9 mouse cellular contexts compared by ENCODE assay signal in the genomic region with DNA sequence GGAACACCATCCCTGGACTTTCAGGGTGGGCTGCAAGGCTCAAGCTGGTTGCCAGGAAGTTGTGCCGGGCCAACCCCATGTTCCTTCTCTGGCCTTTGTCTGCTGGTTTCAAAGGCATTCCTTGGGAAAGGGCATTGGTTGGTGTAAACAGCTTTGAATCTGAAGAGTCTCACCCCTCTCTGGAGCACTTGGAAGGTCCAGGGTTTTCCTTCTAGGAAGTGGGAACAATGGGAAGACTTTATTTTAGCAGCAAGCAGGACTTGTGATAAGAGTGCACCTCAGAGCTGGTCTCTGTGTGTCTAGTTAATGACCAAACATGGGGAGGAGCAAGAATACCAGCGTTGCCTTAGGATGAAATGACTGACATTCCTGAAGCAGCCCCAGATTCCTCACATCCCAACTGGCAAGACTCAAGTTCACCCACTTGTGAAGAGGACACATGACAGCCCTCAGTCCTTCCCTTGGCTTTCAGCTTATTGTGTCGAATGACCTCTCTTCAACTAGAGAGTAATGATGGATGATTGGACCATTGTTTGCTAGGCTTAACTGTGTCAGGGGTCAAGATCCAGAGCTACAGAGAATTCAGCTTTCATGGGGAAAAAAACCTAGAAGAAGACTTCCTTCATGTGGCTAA.
DNase-seq lines count a peak whose midpoint lies in the region; ATAC-seq and TF ChIP-seq lines count a peak whose summit lies in the region.
"Had no signal": no experiment of that assay in that cellular context is flagged by ENCODE, and none has a peak within 500 bp of the region (broad histone marks: within the 10 kb centered on the region; RNA-seq: fewer than 3 reads in every experiment).

No protein-coding gene starts in this region.

- H3K4me2 ChIP-seq in hindbrain, embryonic 13.5 days: no peak overlapping the region
- H3K4me2 ChIP-seq in hindbrain, embryonic 12.5 days (replicated peaks): no peak overlapping the region
- H3K4me2 ChIP-seq in kidney, postnatal 0 days (ENCODE audit: low read length): no peak overlapping the region

- H3K9me3 ChIP-seq in hindbrain, embryonic 13.5 days: no peaks in the 10 kb centered on the region
- H3K9me3 ChIP-seq in hindbrain, embryonic 12.5 days (replicated peaks): no peaks in the 10 kb centered on the region
- no peaks in the 10 kb centered on the region for H3K9me3 ChIP-seq in kidney, postnatal 0 days (replicated peaks; ENCODE audit: low read length)

- peaks cover 10% of the 10 kb centered on the region for H3K4me1 ChIP-seq in hindbrain, embryonic 13.5 days (replicated peaks)
- peaks cover 6% of the 10 kb centered on the region; the same call in 1 of the 2 replicates for H3K4me1 ChIP-seq in hindbrain, embryonic 12.5 days
- H3K4me1 ChIP-seq in cortical plate, adult 2 months (ENCODE audit: control insufficient read depth, insufficient read depth, low read length): no peaks in the 10 kb centered on the region
- H3K4me1 ChIP-seq in kidney, postnatal 0 days (replicated peaks; ENCODE audit: insufficient read depth, low read length): peaks cover 9% of the 10 kb centered on the region; the same call in 1 of the 2 replicates
- peaks cover 4% of the 10 kb centered on the region; the same call in 1 of the 2 replicates for H3K4me1 ChIP-seq in olfactory bulb, adult 2 months (ENCODE audit: control insufficient read depth, insufficient read depth, low read length)

- TF ChIP-seq POLR2A in cortical plate, adult 2 months (IDR thresholded peaks at IDR 0.05; ENCODE audit: extremely low read depth, insufficient read depth, low read length): no peak
- TF ChIP-seq POLR2A in olfactory bulb, adult 2 months (IDR thresholded peaks at IDR 0.05; ENCODE audit: insufficient read depth, low read depth, low read length): no peak

- no peak overlapping the region for H3K9ac ChIP-seq in hindbrain, embryonic 13.5 days
- no peak overlapping the region for H3K9ac ChIP-seq in hindbrain, embryonic 12.5 days
- H3K9ac ChIP-seq in kidney, postnatal 0 days (ENCODE audit: low read depth, low read length): no peak overlapping the region

- no peak for TF ChIP-seq CTCF in cortical plate, adult 2 months (IDR thresholded peaks at IDR 0.05; ENCODE audit: extremely low read depth, insufficient read depth, low read length)
- TF ChIP-seq CTCF in kidney, postnatal 0 days (IDR thresholded peaks at IDR 0.05; ENCODE audit: low read depth): no peak
- no peak for TF ChIP-seq CTCF in olfactory bulb, adult 2 months (IDR thresholded peaks at IDR 0.05; ENCODE audit: insufficient read depth, low read depth, low read length)

- H3K4me3 ChIP-seq in hindbrain, embryonic 13.5 days: no peak overlapping the region
- no peak overlapping the region for H3K4me3 ChIP-seq in hindbrain, embryonic 12.5 days
- no peak overlapping the region for H3K4me3 ChIP-seq in cortical plate, adult 2 months (ENCODE audit: insufficient read depth, low read length)
- no peak overlapping the region for H3K4me3 ChIP-seq in kidney, postnatal 0 days (replicated peaks; ENCODE audit: low read depth, low read length)
- H3K4me3 ChIP-seq in olfactory bulb, adult 2 months (ENCODE audit: insufficient read depth, low read depth, low read length): no peak overlapping the region

- no peaks in the 10 kb centered on the region for H3K36me3 ChIP-seq in hindbrain, embryonic 13.5 days
- no peaks in the 10 kb centered on the region for H3K36me3 ChIP-seq in hindbrain, embryonic 12.5 days
- no peaks in the 10 kb centered on the region for H3K36me3 ChIP-seq in kidney, postnatal 0 days (ENCODE audit: insufficient read depth, low read length)

- WGBS in hindbrain, embryonic 13.5 days: 12% methylated on average over 3 of the region's 3 CpGs
- 22% methylated on average over 3 of the region's 3 CpGs for WGBS in hindbrain, embryonic 12.5 days
- WGBS in kidney, postnatal 0 days: 34% methylated on average over 3 of the region's 3 CpGs
- 70% methylated on average over 3 of the region's 3 CpGs for WGBS in olfactory bulb, adult 2 months

- peak; percentile 55 for DNase-seq in kidney, postnatal 0 days (ENCODE audit: low spot score)
- DNase-seq in right cerebral cortex, adult 2 months (ENCODE audit: low spot score in 2 of 2): no peak
- no peak for DNase-seq in right cerebral cortex, postnatal 14 days
- DNase-seq: thymus, postnatal 25 days had no signal

- no peaks in the 10 kb centered on the region for H3K27me3 ChIP-seq in hindbrain, embryonic 13.5 days
- no peaks in the 10 kb centered on the region for H3K27me3 ChIP-seq in hindbrain, embryonic 12.5 days
- H3K27me3 ChIP-seq in kidney, postnatal 0 days (ENCODE audit: insufficient read depth, low read length): no peaks in the 10 kb centered on the region

- H3K27ac ChIP-seq in hindbrain, embryonic 13.5 days: 0 out of 2 replicates have a peak overlapping the region, but pooled peaks have one; percentile 8
- no peak overlapping the region for H3K27ac ChIP-seq in hindbrain, embryonic 12.5 days
- peak overlapping the region; percentile 58; the same call in 1 of the 2 replicates for H3K27ac ChIP-seq in cortical plate, adult 2 months (ENCODE audit: insufficient read depth, low read length)
- H3K27ac ChIP-seq in kidney, postnatal 0 days: peak overlapping the region; percentile 50; the same call in 1 of the 2 replicates
- H3K27ac ChIP-seq in olfactory bulb, adult 2 months (ENCODE audit: insufficient read depth, low read depth, low read length): peak overlapping the region; percentile 44; the same call in 1 of the 2 replicates

- no peak for ATAC-seq in hindbrain, embryonic 13.5 days (ENCODE audit: low FRiP score)
- ATAC-seq in hindbrain, embryonic 12.5 days (ENCODE audit: low FRiP score): no peak
- no peak for ATAC-seq in kidney, postnatal 0 days (replicated peaks; ENCODE audit: low FRiP score, low read depth)
- ATAC-seq in cerebellum, adult (ENCODE audit: insufficient number of reproducible peaks, low FRiP score, low TSS enrichment): no peak
